Mouse (Mus musculus) spleen, adult 12 weeks (tissue): ENCODE results near the gene Itgav.

Source experiments
- DNase-seq: peaks from one replicate; pipeline ENCODE4 v3.0.0; 2022; ENCODE audit warnings: low spot score

Gene Itgav

DNA sequence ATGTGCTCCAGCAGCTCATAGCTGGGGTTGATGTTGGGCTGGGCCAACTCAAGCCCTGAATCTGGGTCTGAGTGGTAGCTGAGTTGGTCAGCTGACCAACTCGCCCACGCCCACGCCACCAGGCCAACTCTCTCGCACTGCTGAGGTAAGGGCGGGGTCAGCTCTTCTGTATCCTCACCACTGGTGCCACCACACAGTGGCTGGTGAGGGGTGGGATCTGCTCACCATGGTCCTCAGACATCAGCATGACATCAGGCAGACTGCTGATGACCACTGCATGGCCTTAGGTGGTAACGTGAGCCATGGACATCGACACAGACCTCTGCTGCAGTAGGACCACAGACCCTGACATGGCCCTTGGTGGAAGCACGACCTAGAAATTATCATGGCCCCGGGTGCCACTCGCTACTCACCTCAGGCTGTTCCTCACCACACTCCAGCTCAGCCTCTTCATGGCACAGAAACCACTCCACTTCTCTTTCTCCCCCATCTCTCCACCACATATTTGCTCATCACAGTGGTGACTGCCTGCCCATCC is 24.5 kb downstream of the Itgav start:
- DNase-seq, result no peak

DNA sequence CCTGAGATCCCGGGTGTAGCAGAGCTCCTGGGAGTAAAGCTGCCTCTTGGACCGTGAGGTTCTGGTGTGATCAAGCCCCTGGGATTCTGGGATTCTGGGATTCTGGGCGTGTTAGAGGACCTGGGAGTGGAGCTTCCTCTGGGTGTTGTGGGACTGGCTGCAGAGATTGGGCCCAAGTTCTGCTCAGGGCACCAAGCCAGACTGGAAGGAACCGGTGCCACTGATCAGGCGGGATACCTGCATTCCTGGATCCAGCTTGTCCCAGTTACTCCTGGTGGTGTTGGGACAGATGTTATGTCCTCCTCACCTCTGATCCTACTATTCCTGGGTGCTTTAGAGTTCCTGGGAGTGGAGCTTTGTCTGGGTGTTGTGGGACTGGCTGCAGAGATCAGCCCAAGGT is 28.8 kb downstream of the Itgav start:
- no peak for DNase-seq

DNA sequence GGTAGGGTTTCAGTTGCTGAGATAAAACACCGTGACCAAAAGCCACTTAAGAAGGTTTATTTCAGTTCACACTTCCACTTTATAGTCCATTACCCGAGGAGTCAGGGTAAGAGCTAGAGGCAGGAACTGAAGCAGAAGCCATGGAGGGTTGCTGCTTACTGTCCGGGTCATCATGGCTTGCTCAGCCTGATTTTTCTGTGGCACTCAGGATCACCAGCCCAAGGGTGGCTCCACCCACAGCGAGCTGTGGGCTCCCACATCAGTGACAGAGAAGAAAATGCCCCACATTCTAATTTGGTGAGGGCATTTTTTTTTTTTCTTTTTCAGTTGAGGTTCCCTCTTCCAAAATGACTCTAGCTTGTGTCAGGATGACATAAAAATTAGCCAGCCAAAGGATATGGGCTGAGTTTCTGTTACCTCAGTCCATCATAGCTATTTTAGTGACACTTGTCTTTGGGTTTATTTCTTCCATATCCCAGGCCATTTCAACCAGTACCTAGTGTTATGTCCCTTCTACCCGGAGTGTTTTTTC is 30.2 kb downstream of the Itgav start:
- DNase-seq, result no peak

DNA sequence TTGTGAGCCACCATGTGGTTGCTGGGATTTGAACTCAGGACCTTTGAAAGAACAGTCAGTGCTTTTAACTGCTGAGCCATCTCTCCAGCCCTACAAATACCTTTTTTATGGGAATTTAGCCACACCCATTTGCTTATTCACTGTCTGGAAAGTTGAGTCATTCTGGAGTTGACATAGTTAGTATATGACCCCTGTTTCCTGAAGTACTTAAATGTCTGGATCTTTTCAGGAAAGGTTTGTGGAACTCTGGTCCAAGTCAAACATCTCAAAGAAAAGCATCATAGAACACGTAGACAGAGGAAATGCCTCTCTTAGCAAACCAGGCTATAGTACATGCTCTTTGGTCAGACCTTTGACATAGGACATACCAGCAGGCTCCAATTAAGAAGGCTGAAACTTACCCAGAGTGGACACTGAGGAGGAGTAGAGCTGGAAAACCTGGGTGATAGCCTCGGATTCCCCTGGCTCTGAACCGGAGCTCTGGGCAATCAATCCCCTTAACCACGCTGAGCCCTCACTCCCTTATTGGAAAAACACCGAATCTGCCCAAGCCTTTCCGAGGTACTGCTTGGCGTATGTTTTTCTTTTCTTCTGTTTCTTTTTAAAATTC is 34.5 kb downstream of the Itgav start:
- DNase-seq, result no peak

DNA sequence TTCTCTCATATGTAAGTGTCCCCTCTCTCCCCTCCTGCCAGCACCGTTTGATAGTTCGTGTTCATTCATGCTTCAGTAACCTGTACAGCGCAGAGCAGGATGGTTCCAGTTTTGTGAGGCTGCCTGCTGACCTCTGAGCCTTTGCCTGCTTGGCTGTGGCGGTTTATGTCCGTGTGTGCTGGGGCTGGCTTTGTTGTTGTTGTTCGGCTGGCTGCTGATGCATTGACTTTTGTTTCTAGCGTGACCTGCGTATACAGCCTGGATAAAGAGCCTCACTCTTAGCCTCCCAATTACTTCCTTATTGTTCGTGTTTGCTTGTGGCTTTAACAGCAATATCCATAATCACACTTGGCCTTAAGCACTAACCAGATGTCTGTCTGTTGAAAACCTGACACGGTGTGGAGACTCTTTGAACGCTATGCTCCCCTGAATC is 35.0 kb downstream of the Itgav start:
- DNase-seq, result no peak

DNA sequence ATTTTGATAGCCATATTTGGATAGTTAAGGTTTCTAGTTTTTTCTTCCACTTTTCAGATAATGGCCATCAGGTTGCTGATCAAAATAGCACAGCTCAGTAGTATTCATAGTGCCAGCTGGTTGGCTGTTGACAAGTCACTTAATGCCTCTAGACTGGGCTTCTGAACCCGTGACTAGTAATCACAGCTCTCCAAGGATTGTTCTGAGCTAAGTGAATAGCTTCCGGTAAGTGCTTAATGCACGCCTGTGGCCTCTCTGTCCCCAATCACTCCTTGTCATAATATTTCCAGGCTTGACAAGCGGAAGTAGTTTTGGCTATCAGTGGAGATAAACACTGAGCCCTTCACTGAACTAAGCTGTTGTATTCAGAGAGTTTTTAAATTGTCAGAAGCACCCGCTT is 35.5 kb downstream of the Itgav start:
- DNase-seq, result no peak

DNA sequence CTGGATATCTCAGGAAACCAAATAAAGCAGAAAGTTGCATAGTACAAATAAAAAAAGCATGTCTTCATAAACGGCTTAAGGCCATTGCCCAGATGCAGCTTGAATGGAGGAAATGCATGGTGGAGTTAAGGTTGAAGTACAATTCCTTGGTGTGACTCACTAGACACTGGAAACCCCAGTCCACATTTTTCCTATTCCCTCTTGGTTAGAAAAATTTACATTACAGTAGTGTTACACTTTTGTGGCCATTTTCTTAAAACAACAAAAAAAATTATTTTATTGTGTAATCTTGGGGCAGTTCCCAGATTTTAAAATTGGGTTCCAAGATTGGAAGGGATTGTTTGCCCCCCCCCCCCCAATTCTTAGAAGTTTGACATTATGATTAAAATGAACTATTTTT is 35.9 kb downstream of the Itgav start:
- no peak for DNase-seq

DNA sequence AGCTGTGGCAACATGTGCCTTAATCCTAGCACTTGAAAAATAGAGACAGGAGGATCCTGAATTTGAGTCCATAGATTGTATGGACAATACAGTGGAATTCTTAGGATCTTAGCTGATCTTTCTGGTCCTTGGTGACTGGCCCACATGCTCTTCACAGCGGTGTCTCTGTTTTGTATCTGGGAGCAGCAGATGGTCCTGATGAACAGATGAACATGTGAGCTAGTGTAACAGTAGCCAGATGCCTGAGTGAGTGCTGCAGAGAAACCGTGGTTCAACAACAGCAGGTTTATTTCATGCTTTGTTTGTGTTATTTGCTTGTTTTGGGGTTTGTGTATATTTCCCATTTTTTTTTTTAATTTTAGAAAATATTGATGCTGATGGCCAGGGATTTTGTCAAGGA is 37.3 kb downstream of the Itgav start:
- no peak for DNase-seq

DNA sequence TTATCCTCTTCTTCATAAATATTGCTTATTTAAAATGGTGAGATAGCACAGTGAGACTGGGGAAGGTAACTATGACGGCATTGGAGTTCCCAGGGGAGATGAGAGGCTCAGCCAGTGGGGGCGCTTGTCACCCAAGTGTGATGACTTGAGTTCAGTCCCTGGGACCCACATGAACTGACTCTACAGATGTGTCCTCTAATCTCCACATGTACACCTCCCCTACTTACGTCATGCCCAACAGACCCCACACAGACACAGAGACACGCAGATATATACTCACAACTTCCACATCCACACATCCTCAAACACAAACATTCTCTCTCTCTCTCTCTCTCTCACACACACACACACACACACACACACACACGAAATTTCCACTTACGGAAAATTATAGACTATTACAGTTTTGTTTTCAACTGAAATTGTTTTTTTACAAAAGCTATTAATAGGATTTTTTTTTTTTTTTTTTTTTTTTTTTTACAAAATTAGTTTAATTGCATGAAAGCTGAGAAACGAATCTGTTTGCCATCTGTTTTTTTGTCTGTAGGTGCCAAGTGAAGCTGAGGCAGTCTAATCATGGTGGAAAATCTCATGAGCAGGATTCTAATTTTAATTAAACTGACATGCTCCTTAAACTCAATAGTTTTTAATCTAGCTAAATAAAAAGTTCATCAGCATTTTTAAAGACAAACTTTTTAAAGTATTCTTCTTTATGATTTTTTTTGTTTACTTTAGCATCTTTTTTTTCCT is 38.1 kb downstream of the Itgav start:
- DNase-seq, result no peak

DNA sequence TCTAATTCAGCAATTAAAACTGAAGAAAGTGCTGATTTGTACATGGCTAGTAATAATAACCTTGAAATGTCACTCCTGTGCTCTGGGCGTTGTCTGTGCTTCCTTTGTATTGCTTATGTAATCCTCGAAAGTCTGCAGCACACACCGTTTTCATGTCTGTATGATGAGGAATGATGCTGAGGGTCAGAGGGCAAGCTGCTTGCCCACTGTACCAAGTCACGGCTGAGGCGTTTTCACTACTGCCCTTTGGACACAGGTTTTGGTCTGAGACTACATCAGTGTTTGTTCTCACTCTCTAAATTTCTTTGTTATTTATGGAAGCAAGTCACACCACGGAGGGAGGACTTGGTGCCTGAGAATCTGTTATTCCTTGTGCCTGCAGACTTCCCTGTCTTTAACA is 41.9 kb downstream of the Itgav start:
- DNase-seq, result no peak

DNA sequence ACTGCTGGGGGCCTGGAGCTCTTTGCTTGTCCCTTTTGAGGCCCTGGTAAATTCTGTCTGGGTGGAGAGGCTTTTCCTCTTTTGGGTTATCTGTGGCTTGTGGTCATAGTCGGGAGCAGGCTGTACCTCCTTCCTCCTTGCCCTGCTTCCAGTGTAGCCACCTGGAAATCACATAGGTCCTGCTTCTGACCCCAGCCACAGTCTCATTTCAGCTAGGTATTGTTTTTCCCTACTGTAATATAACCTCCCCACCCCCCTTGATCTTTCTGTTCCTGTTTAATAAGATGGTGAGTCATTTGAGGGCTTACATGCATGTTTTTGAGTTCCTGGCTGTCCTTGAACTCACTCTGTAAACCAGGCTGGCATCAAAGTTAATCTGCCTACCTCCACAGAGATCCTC is 42.7 kb downstream of the Itgav start:
- no peak for DNase-seq

DNA sequence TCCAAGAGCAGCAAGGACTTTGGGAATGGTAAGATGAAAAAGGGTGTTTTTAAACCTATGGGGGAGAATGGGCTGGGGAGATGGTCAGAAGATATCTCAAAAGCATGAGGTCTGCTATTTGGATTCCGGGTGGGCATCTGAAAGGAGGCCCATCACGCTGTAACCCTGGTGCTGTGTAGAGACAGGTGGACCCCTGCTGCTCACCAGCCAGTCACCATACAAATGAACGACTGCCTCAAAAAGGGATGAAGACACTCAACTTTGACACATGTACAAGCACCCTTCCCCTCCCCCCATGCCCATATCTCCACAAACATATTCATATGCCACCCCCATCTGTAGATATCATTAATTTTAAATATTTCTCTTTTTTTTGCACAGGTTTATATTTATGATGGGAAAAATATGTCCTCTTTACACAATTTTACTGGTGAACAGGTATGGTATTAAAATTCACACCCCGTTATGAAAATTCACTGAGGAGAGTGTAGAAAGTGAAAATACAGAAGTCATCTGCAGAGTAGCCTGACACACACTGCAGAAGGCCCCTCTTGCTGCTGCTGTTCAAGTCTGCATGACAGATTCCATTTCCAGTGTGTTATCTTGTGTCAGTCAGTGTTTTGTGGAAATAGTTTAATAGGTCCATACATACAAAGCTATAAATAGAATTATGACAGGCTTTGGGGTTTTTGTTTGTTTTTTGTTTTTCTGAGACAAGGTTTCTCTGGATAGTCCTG is 44.3 kb downstream of the Itgav start:
- no peak for DNase-seq

DNA sequence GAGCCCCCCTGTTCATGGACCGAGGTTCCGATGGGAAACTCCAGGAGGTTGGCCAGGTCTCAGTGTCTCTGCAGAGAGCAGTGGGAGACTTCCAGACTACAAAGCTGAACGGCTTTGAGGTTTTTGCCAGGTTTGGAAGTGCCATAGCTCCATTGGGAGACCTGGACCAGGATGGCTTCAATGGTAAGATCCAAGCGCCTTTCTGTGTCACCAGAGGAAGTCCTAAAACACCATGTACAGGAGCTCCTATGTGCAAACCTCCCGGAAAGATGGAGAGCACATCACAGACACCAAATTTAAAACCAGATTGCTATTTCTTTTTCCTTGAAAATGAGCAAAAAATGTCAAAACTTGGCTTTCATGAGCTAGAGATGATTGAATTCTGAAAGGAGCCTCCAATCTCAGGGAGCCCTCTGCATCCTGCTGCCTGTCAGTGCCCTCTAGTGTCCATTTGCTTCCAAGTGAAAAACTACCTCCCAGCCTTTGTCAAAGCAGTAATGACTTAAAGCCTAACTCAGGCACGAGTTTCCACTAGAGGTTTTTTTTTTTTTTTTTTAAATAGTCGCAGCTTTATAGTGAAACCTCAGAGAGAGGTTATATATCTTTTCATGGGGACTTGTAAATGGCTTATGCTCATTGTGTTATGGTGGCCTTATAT is 47.1 kb downstream of the Itgav start:
- DNase-seq, result no peak

DNA sequence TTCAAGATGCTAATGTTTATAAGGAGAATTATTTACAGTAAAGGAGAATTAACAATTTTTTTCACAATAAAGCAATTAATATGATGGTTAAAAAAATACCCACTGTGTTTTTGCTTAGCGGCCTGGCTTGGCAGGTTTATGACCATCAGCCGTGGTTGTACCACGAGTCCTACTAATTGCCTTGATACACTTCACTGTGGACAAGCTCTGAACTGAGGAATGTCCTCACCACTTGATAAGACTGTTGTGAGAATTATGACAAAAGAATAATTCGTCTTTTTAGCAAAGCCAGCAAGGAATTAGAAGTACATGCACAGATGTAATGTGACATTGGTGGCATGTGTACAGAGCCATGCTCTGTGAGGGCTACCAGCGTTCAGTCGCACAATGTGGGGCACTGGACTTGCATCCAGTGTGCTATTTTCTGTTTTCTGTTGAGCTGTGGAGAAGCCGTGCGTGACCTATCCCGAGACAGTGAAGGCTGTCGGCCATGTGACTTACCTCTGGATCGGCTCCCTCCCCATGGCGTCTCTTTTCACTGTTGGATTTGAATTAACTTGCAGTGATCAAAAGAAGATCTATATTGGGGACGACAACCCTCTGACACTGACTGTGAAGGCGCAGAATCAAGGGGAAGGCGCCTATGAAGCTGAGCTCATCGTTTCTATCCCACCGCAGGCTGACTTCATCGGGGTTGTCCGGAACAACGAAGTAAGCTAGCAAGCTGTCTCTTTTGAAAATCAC is 67.3 kb downstream of the Itgav start:
- DNase-seq, result no peak

DNA sequence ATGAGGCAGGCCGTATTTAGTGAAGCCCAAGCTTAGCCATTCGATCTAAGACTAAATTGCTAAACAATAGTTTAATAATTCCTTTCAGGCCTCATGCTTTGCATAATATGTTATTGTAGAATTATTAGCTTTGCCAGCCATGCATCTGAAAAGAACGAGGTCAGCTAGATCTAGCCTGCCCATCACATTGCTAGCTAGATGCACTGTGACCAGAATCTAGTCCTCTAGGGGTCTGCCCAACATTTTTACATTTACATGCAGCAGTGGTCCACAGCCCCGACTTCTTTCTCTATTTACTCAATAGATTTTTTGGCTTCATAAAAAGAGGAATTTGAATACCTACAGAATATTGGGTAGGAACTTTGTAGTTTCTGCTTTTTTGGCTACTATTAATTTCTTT is 67.9 kb downstream of the Itgav start:
- no peak for DNase-seq

DNA sequence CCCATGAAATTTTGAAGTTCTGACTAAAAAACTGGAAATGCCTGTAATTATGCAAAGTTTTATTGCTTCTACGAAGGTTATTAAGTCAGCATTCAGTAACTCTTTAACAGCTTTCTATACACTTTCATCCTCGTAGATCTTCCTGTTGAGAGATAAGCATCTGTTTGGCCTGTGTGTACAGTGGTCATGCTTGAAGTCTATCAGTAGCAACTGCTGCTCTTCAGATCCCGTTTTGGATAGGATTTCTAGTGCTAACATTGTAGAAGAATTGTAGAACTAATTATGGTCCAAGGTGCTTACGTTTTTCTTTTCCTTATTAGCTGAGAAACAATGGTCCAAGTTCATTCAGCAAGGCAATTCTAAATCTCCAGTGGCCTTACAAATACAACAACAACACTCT is 71.6 kb downstream of the Itgav start:
- DNase-seq, result no peak

DNA sequence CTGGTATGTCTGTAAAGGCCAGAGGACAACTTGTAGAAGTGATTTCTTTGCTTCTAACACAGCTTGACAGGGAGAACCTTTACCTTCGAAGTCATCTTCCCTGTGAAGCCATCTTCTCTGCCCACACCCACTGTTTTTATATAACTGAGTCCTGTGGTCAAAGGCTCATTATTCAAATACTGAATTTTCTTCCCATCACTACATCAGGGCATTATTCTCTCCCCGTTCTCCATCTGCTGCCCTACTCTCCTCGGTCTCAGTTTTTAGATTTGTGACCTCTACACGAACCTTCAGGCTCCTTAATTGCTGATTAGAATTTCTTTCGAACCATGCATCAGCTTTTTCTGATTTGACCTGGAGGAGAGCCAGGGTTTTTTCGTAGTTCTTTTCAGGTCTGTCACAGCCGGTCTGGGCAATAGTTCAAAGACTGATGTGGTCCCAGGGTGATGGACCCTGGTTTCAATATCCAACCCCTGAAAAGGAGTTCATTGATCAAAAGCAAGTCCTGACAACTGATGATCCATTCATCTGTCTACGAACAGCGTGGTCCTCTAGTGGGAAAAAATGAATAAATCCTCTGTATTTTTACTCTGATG is 73.8 kb downstream of the Itgav start:
- DNase-seq, result no peak

DNA sequence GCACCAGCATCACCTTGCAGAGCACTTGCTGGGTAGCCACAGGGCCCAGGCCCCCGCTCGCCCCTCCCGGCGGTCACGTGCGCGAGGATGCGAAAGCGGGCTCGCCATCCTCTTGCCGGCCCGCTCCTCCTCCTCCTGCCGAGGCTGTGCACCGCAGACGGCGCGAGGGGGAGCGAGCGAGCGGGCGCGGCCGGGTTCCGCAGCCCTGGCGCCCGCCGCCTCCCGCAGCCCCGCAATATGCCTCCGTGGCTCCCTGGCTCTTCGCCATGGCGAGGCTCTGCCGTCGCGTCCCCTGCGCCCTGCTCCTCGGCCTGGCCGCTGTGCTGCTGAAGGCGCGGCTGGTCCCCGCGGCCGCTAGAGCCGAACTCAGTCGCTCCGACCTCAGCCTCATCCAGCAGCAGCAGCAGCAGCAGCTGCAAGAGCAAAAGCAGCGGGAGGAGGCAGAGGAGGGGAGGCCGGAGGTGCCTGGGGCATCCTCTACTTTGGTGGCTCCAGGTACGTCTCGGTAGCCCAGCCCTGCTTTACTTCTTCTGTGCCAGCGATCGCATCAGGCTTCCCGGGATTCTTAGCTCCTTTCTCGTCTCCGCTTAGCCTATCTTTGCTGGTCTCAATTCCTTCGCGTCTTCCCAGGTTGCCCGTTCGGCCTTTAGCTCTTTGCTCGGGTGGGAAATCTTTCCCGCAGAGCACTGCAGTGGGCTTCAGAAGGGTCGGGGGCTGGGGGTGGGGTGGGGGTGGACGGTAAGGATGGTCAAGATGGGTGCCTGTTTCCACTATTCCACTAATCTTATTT is 88.5 kb downstream of the Itgav start, which contains the start of gene Fam171b:
Gene Fam171b (plus strand): TSS at position 154 of the 790 bp plus-strand sequence.
- peak; percentile 2 for DNase-seq

DNA sequence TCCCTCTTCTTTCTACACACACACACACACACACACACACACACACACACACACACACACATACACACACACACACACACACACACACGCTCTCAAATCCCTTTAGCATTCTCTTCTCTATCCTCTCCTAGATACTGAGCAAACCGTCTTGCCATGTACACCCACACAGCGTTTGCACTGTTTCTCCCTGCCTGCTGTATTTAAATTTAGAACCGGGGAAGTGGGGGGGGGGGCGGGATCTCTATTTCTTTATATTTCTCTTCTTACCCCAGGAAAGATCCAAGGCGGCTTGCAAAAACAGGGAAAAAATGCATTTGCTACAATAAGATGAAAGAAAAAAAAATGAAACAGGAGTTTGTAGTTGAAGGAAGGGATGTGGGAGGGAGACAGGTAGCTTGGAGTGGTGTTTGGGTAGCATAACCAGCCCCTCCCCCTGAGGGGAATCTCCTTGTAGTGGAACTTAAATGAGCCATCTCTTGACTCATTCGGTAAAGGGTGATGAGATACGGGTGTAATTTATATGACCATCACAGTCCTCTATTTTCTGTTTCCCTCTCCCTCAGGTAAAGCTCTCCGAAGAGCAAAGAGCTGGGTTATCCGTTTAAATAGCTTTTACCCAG is 89.2 kb downstream of the Itgav start:
- DNase-seq, result no peak

DNA sequence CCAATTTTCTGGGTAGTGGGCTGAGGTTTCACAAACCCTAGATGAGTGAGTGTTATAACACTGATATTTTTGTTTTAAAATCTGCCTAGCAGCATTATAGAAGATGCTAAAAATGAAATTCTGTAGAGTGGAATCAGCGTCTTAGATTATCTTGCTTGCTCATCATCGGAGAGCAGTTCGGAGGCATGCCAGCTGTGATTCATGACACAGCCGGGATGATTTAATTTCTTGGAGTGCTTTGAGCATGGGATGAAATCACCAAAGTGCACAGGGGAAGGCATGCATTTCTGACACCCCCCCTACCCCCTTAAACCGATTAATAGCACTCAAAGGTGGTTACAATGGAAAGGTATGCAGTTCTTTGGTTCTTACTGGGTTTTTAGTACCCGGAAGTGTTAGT is 89.8 kb downstream of the Itgav start:
- no peak for DNase-seq
